Mouse (Mus musculus) cortical plate, adult 2 months (tissue): ENCODE measurements around the gene Themis2.
"Not testable (repeated sequence)": the region's sequence is repeated elsewhere in the genome, so short reads cannot be mapped to it uniquely, and the experiment has no call there.

Experiments
- CTCF ChIP-seq: fragments of 200-500 bp; IDR thresholded peaks from 2 replicates; pipeline ENCODE4 v1.5.1; 2011; ENCODE audit warnings: mild to moderate bottlenecking, control low read depth, low read length; ENCODE audit not compliant: insufficient read depth; ENCODE audit errors: extremely low read depth
- POLR2A ChIP-seq: fragments of 200-500 bp; IDR thresholded peaks from 2 replicates; pipeline ENCODE4 v1.6.1; 2011; ENCODE audit warnings: mild to moderate bottlenecking, low read length, control low read depth; ENCODE audit not compliant: insufficient read depth; ENCODE audit errors: extremely low read depth

DNA sequence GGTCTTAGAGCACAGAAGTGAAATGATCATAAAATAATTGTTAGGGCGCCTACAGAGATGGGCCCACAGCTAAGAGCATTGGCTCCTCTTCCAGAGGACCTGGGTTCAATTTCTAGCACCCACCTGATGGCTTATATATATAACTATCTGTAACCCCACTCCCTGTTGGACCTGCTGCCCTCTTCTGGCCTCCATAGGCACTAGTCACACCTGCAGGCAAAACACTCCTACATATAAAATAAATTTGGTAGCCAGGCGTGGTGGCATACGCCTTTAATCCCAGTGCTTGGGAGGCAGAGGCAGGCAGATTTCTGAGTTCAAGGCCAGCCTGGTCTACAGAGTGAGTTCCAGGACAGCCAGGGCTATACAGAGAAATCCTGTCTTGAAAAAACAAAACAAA, 33.1 kb downstream of the Themis2 start:
- not testable (repeated sequence) for TF ChIP-seq CTCF, POLR2A
